Mouse (Mus musculus): Measurements from ENCODE around the gene Rnf180. TPM values are rescaled to one million over a fixed set of nuclear protein-coding genes. Genes with fewer than 3 reads are reported as not detected.

Gene Rnf180
- total and polyA plus RNA-seq, 3 experiments = 0.13 to 0.66 TPM; not detected in 1

DNA sequence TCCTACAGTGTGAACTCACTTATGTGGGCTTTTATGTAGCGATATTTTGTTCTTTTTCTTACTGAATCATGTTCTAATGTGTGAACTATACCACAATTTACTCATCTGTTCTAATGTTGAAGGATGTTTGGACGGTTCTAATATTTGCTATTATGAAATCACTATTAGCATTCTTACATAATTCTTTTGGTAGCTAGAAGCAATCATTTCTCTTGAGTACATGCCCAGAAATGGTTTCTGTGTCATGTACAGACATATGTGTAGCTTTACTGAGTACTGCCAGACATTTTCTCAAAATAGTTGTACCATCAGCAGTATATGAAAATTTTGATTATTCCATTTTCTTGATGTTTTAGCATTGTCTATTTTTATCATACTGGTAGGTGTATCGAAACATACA is 205.3 kb downstream of the Rnf180 start:
- no peak overlapping the region for H3K4me2 ChIP-seq (ENCODE audit: insufficient read depth, low read depth, poor library complexity, severe bottlenecking)
- no peaks in the 10 kb centered on the region for H3K27me3 ChIP-seq (replicated peaks)
- dilution Hi-C loops (cut with MboI; ENCODE audit: extremely low pct_ligation_motif_present, extremely low pct_unique_long_range_greater_than_20kb, low sequenced_read_pairs) = no loop called here
- no peaks in the 10 kb centered on the region for H3K4me1 ChIP-seq (ENCODE audit: control insufficient read depth in 1 of 2, insufficient read depth in 2 of 2)
- no peaks in the 10 kb centered on the region for H3K9me3 ChIP-seq (replicated peaks; ENCODE audit: low read length)
- DNase-seq (ENCODE audit: extremely low read depth) = no peak
- TF ChIP-seq JUND (conservative IDR thresholded peaks at IDR 0.05; ENCODE audit: low read depth, low read length) = no peak
- no peak for TF ChIP-seq ZMIZ1 (IDR thresholded peaks at IDR 0.05; ENCODE audit: low read depth, low read length)
- TF ChIP-seq TBP (conservative IDR thresholded peaks at IDR 0.05; ENCODE audit: low read depth, low read length) = no peak
- no peak for TF ChIP-seq CHD1 (IDR thresholded peaks at IDR 0.05; ENCODE audit: low read depth, low read length)
- no peak for TF ChIP-seq SMC3 (IDR thresholded peaks at IDR 0.05; ENCODE audit: low read depth, low read length)
- TF ChIP-seq CTCF (conservative IDR thresholded peaks at IDR 0.05 in 1 of 2, IDR thresholded peaks at IDR 0.05 in 1 of 2; ENCODE audit: low read depth in 2 of 2, low read length in 2 of 2) = no peak
- TF ChIP-seq RAD21 (IDR thresholded peaks at IDR 0.05; ENCODE audit: low read depth, low read length) = no peak
- no peak for TF ChIP-seq ZKSCAN1 (IDR thresholded peaks at IDR 0.05; ENCODE audit: borderline replicate concordance, low read depth, low read length)
- TF ChIP-seq BHLHE40 (IDR thresholded peaks at IDR 0.05; ENCODE audit: low read depth, low read length) = no peak
- TF ChIP-seq JUN (IDR thresholded peaks at IDR 0.05; ENCODE audit: insufficient read depth, low read depth, low read length) = no peak
- TF ChIP-seq SIN3A (IDR thresholded peaks at IDR 0.05; ENCODE audit: low read length) = no peak
- TF ChIP-seq MAZ (IDR thresholded peaks at IDR 0.05; ENCODE audit: low read depth, low read length) = no peak
- TF ChIP-seq EP300 (IDR thresholded peaks at IDR 0.05; ENCODE audit: low read length) = no peak
- no peak for TF ChIP-seq HCFC1 (IDR thresholded peaks at IDR 0.05; ENCODE audit: low read depth, low read length)
- no peak for TF ChIP-seq NRF1 (IDR thresholded peaks at IDR 0.05; ENCODE audit: low read depth, low read length)
- no peak for TF ChIP-seq MAFK (IDR thresholded peaks at IDR 0.05; ENCODE audit: insufficient replicate concordance, low read length)
- no peak overlapping the region for H3K9ac ChIP-seq (ENCODE audit: insufficient read depth, low read depth)
- H3K27ac ChIP-seq (ENCODE audit: insufficient read depth, low read depth) = no peak overlapping the region
- H3K36me3 ChIP-seq (replicated peaks in 1 of 2; ENCODE audit: control insufficient read depth in 1 of 2, insufficient read depth in 1 of 2, low read length in 1 of 2) = no peaks in the 10 kb centered on the region
- in situ Hi-C loops (cut with MboI; ENCODE audit: low pct_ligation_motif_present, low pct_unique_long_range_greater_than_20kb, low sequenced_read_pairs) = no loop called here
- H3K79me2 ChIP-seq (replicated peaks; ENCODE audit: control insufficient read depth, extremely low read depth, insufficient read depth, poor library complexity, severe bottlenecking) = no peaks in the 10 kb centered on the region
- H3K4me3 ChIP-seq (replicated peaks in 1 of 3; ENCODE audit: low read depth in 2 of 3, low read length in 2 of 3, poor library complexity in 1 of 3) = no peak overlapping the region

DNA sequence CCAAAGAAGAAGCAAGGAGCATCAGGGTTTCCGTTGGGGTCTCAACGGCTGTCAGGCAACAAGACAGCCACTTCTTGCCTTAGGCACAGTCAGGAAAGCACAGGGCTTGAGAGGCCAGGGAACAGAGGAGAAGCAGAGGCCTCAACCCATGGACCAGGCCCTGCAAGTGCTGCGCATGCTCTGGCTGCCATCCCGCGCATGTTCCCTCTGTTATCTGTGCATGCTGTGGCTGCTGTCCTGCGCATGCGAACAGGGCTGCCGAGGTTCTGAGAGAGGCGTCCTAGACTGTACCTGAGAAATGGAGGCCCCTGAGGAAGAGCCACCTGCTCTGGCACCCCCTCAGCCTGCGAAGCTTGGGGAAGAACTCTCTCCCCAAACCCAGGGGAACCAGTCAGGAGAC is 212.8 kb downstream of the Rnf180 start, which contains the start of gene 4933425L06Rik:
TSS of gene 4933425L06Rik (plus strand) at position 261 of the 400 bp plus-strand sequence.
- Histone ChIP-seq H3K9ac (ENCODE audit: insufficient read depth, low read depth) (no peak within 1 kb of the TSS), H3K79me2 (replicated peaks; ENCODE audit: control insufficient read depth, extremely low read depth, insufficient read depth, poor library complexity, severe bottlenecking) (no peaks in the 10 kb centered on the region), H3K27ac (ENCODE audit: insufficient read depth, low read depth) (no peak within 1 kb of the TSS), H3K27me3 (replicated peaks) (no peaks in the 10 kb centered on the region), H3K4me3 (replicated peaks in 1 of 3; ENCODE audit: low read depth in 2 of 3, low read length in 2 of 3, poor library complexity in 1 of 3) (no peak within 1 kb of the TSS), H3K9me3 (replicated peaks; ENCODE audit: low read length) (no peaks in the 10 kb centered on the region), H3K36me3 (replicated peaks in 1 of 2; ENCODE audit: control insufficient read depth in 1 of 2, insufficient read depth in 1 of 2, low read length in 1 of 2) (no peaks in the 10 kb centered on the region), H3K4me2 (ENCODE audit: insufficient read depth, low read depth, poor library complexity, severe bottlenecking) (no peak within 1 kb of the TSS), H3K4me1 (ENCODE audit: control insufficient read depth in 1 of 2, insufficient read depth in 2 of 2) (no peaks in the 10 kb centered on the region)
- dilution Hi-C loops (cut with MboI; ENCODE audit: extremely low pct_ligation_motif_present, extremely low pct_unique_long_range_greater_than_20kb, low sequenced_read_pairs) = no loop called here
- TF ChIP-seq ZC3H11A (IDR thresholded peaks at IDR 0.05; ENCODE audit: low read depth, low read length) (no peak), ETS1 (conservative IDR thresholded peaks at IDR 0.05; ENCODE audit: low read depth, low read length) (no peak), E2F4 (IDR thresholded peaks at IDR 0.05; ENCODE audit: insufficient replicate concordance, low read depth, low read length) (no peak), POLR2A (IDR thresholded peaks at IDR 0.05; ENCODE audit: low read depth, low read length) (no peak), IRF4 (IDR thresholded peaks at IDR 0.05; ENCODE audit: low read depth, low read length) (no peak), JUND (conservative IDR thresholded peaks at IDR 0.05; ENCODE audit: low read depth, low read length) (no peak), CHD2 (IDR thresholded peaks at IDR 0.05; ENCODE audit: low read length) (no peak), MXI1 (IDR thresholded peaks at IDR 0.05; ENCODE audit: low read depth, low read length) (no peak), HCFC1 (IDR thresholded peaks at IDR 0.05; ENCODE audit: low read depth, low read length) (no peak), TBP (conservative IDR thresholded peaks at IDR 0.05; ENCODE audit: low read depth, low read length) (no peak), UBTF (IDR thresholded peaks at IDR 0.05; ENCODE audit: low read depth, low read length) (no peak), MAFK (IDR thresholded peaks at IDR 0.05; ENCODE audit: insufficient replicate concordance, low read length) (no peak), PAX5 (IDR thresholded peaks at IDR 0.05; ENCODE audit: low read length) (no peak)
- no peak for DNase-seq (ENCODE audit: extremely low read depth)
- in situ Hi-C loops (cut with MboI; ENCODE audit: low pct_ligation_motif_present, low pct_unique_long_range_greater_than_20kb, low sequenced_read_pairs) = no loop called here
